Mouse (Mus musculus): Measurements from ENCODE around the gene Daam2. TPM values are rescaled to one million over a fixed set of nuclear protein-coding genes. Genes with fewer than 3 reads are reported as not detected.

The Daam2 gene
- 0.26 and 0.29 TPM in 2 replicates for polyA plus RNA-seq (2015; fragmentation: Nextera tagmentation; extraction: Ambion mirVana)

- Histone ChIP-seq H3K4me2 (ENCODE audit: low read depth, low read length) (peak within 1 kb of the TSS; percentile 19; the same call in 1 of the 2 replicates), H3K9ac (ENCODE audit: low read depth, low read length) (no peak within 1 kb of the TSS), H3K27ac (ENCODE audit: low read length) (no peak within 1 kb of the TSS), H3K4me3 (ENCODE audit: low read depth, low read length) (peak within 1 kb of the TSS; percentile 20), H3K9me3 (replicated peaks; ENCODE audit: control insufficient read depth, low read length) (no peaks in the 10 kb centered on the region), H3K27me3 (ENCODE audit: control insufficient read depth, insufficient read depth, low read depth, low read length) (peaks cover 22% of the 10 kb centered on the region), H3K4me1 (ENCODE audit: control insufficient read depth, low read depth, low read length) (no peaks in the 10 kb centered on the region), H3K36me3 (ENCODE audit: control insufficient read depth, insufficient read depth) (no peaks in the 10 kb centered on the region)
- 3% methylated on average over 38 of the region's 38 CpGs for WGBS (ENCODE audit: insufficient replicate concordance)
- no peak for ATAC-seq (ENCODE audit: low read depth)
Observed at GRCm38 (mm10) chr17:49563830-49564470, at the start of gene Daam2. Gene Daam2, minus strand, starts transcription at chr17:49564343.

- 29% methylated on average over 8 of the region's 8 CpGs for WGBS (ENCODE audit: insufficient replicate concordance)
- H3K4me1 ChIP-seq (ENCODE audit: control insufficient read depth, low read depth, low read length), result no peaks in the 10 kb centered on the region
Observed at GRCm38 (mm10) chr17:49610296-49610695, 46.2 kb upstream of the Daam2 start.

GRCm38 (mm10) chr17:49607351-49608027, 43.3 kb upstream of the Daam2 start:
- Histone ChIP-seq H3K9me3 (replicated peaks; ENCODE audit: control insufficient read depth, low read length) (no peaks in the 10 kb centered on the region), H3K4me3 (ENCODE audit: low read depth, low read length) (no peak overlapping the region), H3K4me1 (ENCODE audit: control insufficient read depth, low read depth, low read length) (no peaks in the 10 kb centered on the region), H3K9ac (ENCODE audit: low read depth, low read length) (no peak overlapping the region), H3K36me3 (ENCODE audit: control insufficient read depth, insufficient read depth) (no peaks in the 10 kb centered on the region), H3K27ac (ENCODE audit: low read length) (no peak overlapping the region), H3K27me3 (ENCODE audit: control insufficient read depth, insufficient read depth, low read depth, low read length) (no peaks in the 10 kb centered on the region), H3K4me2 (ENCODE audit: low read depth, low read length) (no peak overlapping the region)
- 56% methylated on average over 7 of the region's 7 CpGs for WGBS (ENCODE audit: insufficient replicate concordance)
- ATAC-seq (ENCODE audit: low read depth), result no peak

More at GRCm38 (mm10) chr17:49610296-49610695, 46.2 kb upstream of the Daam2 start:
- no peaks in the 10 kb centered on the region; the same call in 1 of the 2 replicates for H3K27me3 ChIP-seq (ENCODE audit: control insufficient read depth, insufficient read depth, low read depth, low read length)
- H3K4me2 ChIP-seq (ENCODE audit: low read depth, low read length), result no peak overlapping the region
- H3K36me3 ChIP-seq (ENCODE audit: control insufficient read depth, insufficient read depth), result no peaks in the 10 kb centered on the region
- no peak overlapping the region for H3K9ac ChIP-seq (ENCODE audit: low read depth, low read length)
- no peak overlapping the region for H3K4me3 ChIP-seq (ENCODE audit: low read depth, low read length)
- no peak for ATAC-seq (ENCODE audit: low read depth)
- no peaks in the 10 kb centered on the region for H3K9me3 ChIP-seq (replicated peaks; ENCODE audit: control insufficient read depth, low read length)
- H3K27ac ChIP-seq (ENCODE audit: low read length), result no peak overlapping the region

GRCm38 (mm10) chr17:49605397-49605796, 41.3 kb upstream of the Daam2 start:
- no peak for ATAC-seq (ENCODE audit: low read depth)
- no peaks in the 10 kb centered on the region for H3K9me3 ChIP-seq (replicated peaks; ENCODE audit: control insufficient read depth, low read length)

GRCm38 (mm10) chr17:49590051-49590450, 25.9 kb upstream of the Daam2 start:
- no peak for ATAC-seq (ENCODE audit: low read depth)
- no peak overlapping the region for H3K4me2 ChIP-seq (ENCODE audit: low read depth, low read length)
- WGBS (ENCODE audit: insufficient replicate concordance), result 56% methylated on average over 8 of the region's 8 CpGs
- no peaks in the 10 kb centered on the region for H3K4me1 ChIP-seq (ENCODE audit: control insufficient read depth, low read depth, low read length)
- H3K9ac ChIP-seq (ENCODE audit: low read depth, low read length), result no peak overlapping the region
- no peaks in the 10 kb centered on the region for H3K9me3 ChIP-seq (replicated peaks; ENCODE audit: control insufficient read depth, low read length)
- no peak overlapping the region for H3K27ac ChIP-seq (ENCODE audit: low read length)
- H3K36me3 ChIP-seq (ENCODE audit: control insufficient read depth, insufficient read depth), result no peaks in the 10 kb centered on the region
- H3K4me3 ChIP-seq (ENCODE audit: low read depth, low read length), result no peak overlapping the region
- H3K27me3 ChIP-seq (ENCODE audit: control insufficient read depth, insufficient read depth, low read depth, low read length), result no peaks in the 10 kb centered on the region

More at GRCm38 (mm10) chr17:49605397-49605796, 41.3 kb upstream of the Daam2 start:
- Histone ChIP-seq H3K27me3 (ENCODE audit: control insufficient read depth, insufficient read depth, low read depth, low read length) (no peaks in the 10 kb centered on the region), H3K4me1 (ENCODE audit: control insufficient read depth, low read depth, low read length) (no peaks in the 10 kb centered on the region), H3K4me2 (ENCODE audit: low read depth, low read length) (no peak overlapping the region), H3K27ac (ENCODE audit: low read length) (no peak overlapping the region), H3K4me3 (ENCODE audit: low read depth, low read length) (no peak overlapping the region), H3K36me3 (ENCODE audit: control insufficient read depth, insufficient read depth) (no peaks in the 10 kb centered on the region), H3K9ac (ENCODE audit: low read depth, low read length) (no peak overlapping the region)
- 44% methylated on average over 4 of the region's 4 CpGs for WGBS (ENCODE audit: insufficient replicate concordance)

- Histone ChIP-seq H3K9me3 (replicated peaks; ENCODE audit: control insufficient read depth, low read length) (no peaks in the 10 kb centered on the region), H3K4me3 (ENCODE audit: low read depth, low read length) (no peak overlapping the region), H3K36me3 (ENCODE audit: control insufficient read depth, insufficient read depth) (no peaks in the 10 kb centered on the region), H3K27ac (ENCODE audit: low read length) (no peak overlapping the region), H3K4me2 (ENCODE audit: low read depth, low read length) (no peak overlapping the region), H3K27me3 (ENCODE audit: control insufficient read depth, insufficient read depth, low read depth, low read length) (no peaks in the 10 kb centered on the region), H3K4me1 (ENCODE audit: control insufficient read depth, low read depth, low read length) (no peaks in the 10 kb centered on the region), H3K9ac (ENCODE audit: low read depth, low read length) (no peak overlapping the region)
- ATAC-seq (ENCODE audit: low read depth), result no peak
- WGBS (ENCODE audit: insufficient replicate concordance), result 42% methylated on average over 11 of the region's 11 CpGs
Observed at GRCm38 (mm10) chr17:49582471-49582870, 18.3 kb upstream of the Daam2 start.

- no peaks in the 10 kb centered on the region for H3K36me3 ChIP-seq (ENCODE audit: control insufficient read depth, insufficient read depth)
- no peak for ATAC-seq (ENCODE audit: low read depth)
- WGBS (ENCODE audit: insufficient replicate concordance), result 69% methylated on average over 3 of the region's 3 CpGs
Observed at GRCm38 (mm10) chr17:49577321-49577720, 13.2 kb upstream of the Daam2 start.

GRCm38 (mm10) chr17:49568717-49569116, 4.6 kb upstream of the Daam2 start:
- 49% methylated on average over 8 of the region's 8 CpGs for WGBS (ENCODE audit: insufficient replicate concordance)
- no peaks in the 10 kb centered on the region for H3K36me3 ChIP-seq (ENCODE audit: control insufficient read depth, insufficient read depth)

More at GRCm38 (mm10) chr17:49577321-49577720, 13.2 kb upstream of the Daam2 start:
- no peak overlapping the region for H3K4me3 ChIP-seq (ENCODE audit: low read depth, low read length)
- H3K27ac ChIP-seq (ENCODE audit: low read length), result no peak overlapping the region
- H3K4me1 ChIP-seq (ENCODE audit: control insufficient read depth, low read depth, low read length), result no peaks in the 10 kb centered on the region
- H3K4me2 ChIP-seq (ENCODE audit: low read depth, low read length), result no peak overlapping the region
- H3K27me3 ChIP-seq (ENCODE audit: control insufficient read depth, insufficient read depth, low read depth, low read length), result no peaks in the 10 kb centered on the region
- H3K9ac ChIP-seq (ENCODE audit: low read depth, low read length), result no peak overlapping the region
- H3K9me3 ChIP-seq (replicated peaks; ENCODE audit: control insufficient read depth, low read length), result no peaks in the 10 kb centered on the region

GRCm38 (mm10) chr17:49564489-49564888, 346 bp upstream of the Daam2 start:
- no peaks in the 10 kb centered on the region for H3K36me3 ChIP-seq (ENCODE audit: control insufficient read depth, insufficient read depth)
- no peak overlapping the region for H3K4me3 ChIP-seq (ENCODE audit: low read depth, low read length)
- no peak overlapping the region for H3K27ac ChIP-seq (ENCODE audit: low read length)
- WGBS (ENCODE audit: insufficient replicate concordance), result 23% methylated on average over 3 of the region's 3 CpGs
- no peaks in the 10 kb centered on the region for H3K9me3 ChIP-seq (replicated peaks; ENCODE audit: control insufficient read depth, low read length)
- no peak for ATAC-seq (ENCODE audit: low read depth)
- 0 out of 2 replicates have a peak overlapping the region, but pooled peaks have one; percentile 19 for H3K4me2 ChIP-seq (ENCODE audit: low read depth, low read length)
- H3K27me3 ChIP-seq (ENCODE audit: control insufficient read depth, insufficient read depth, low read depth, low read length), result peaks cover 22% of the 10 kb centered on the region
- H3K4me1 ChIP-seq (ENCODE audit: control insufficient read depth, low read depth, low read length), result no peaks in the 10 kb centered on the region
- H3K9ac ChIP-seq (ENCODE audit: low read depth, low read length), result no peak overlapping the region

More at GRCm38 (mm10) chr17:49568717-49569116, 4.6 kb upstream of the Daam2 start:
- Histone ChIP-seq H3K9ac (ENCODE audit: low read depth, low read length) (no peak overlapping the region), H3K4me1 (ENCODE audit: control insufficient read depth, low read depth, low read length) (no peaks in the 10 kb centered on the region), H3K27me3 (ENCODE audit: control insufficient read depth, insufficient read depth, low read depth, low read length) (peaks cover 16% of the 10 kb centered on the region), H3K4me2 (ENCODE audit: low read depth, low read length) (no peak overlapping the region), H3K9me3 (replicated peaks; ENCODE audit: control insufficient read depth, low read length) (no peaks in the 10 kb centered on the region), H3K27ac (ENCODE audit: low read length) (no peak overlapping the region), H3K4me3 (ENCODE audit: low read depth, low read length) (no peak overlapping the region)
- ATAC-seq (ENCODE audit: low read depth), result no peak
